Mouse (Mus musculus) lung, postnatal 0 days (tissue): ENCODE data around the gene Myo10.

Source experiments
- CTCF ChIP-seq: IDR thresholded peaks from 2 replicates; pipeline ENCODE4 v1.5.1; 2016; ENCODE audit warnings: antibody characterized with exemption, mild to moderate bottlenecking
- EP300 ChIP-seq: IDR thresholded peaks from 2 replicates; pipeline ENCODE4 v1.6.1; 2016; ENCODE audit warnings: antibody characterized with exemption, mild to moderate bottlenecking, control low read depth

- TF ChIP-seq CTCF (no peak), EP300 (no peak)
Observed at GRCm38 (mm10) chr15:25593469-25594150, 28.7 kb upstream of the Myo10 start.
